Mouse (Mus musculus) G1E-ER4 (cell line): ENCODE results near the gene Sstr3. TPM values are rescaled to one million over a fixed set of nuclear protein-coding genes. Genes with fewer than 3 reads are reported as not detected.

Experiments
- GATA1 ChIP-seq: IDR thresholded peaks from one replicate; pipeline ENCODE4 v1.8.0; 2012; ENCODE audit warnings: low read length, inconsistent platforms
- polyA plus RNA-seq: library from polyadenylated mRNA; stranded (reverse); fragments of >175 nt; gene quantifications from 2 replicates; pipeline ENCODE4 v1.2.3, GENCODE M21; 2012

Sstr3 gene
- polyA plus RNA-seq, 1 experiment: not detected

- TF ChIP-seq GATA1: peak; percentile 65
These were observed 27.2 kb upstream of the Sstr3 start for GRCm38 (mm10) chr15:78571554-78572269.

GRCm38 (mm10) chr15:78570170-78570569 is 25.7 kb upstream of the Sstr3 start:
- TF ChIP-seq GATA1: no peak

- no peak for TF ChIP-seq GATA1
These were observed 23.2 kb upstream of the Sstr3 start for GRCm38 (mm10) chr15:78567608-78568120.

- TF ChIP-seq GATA1: peak; percentile 34
These were observed 20.4 kb upstream of the Sstr3 start for GRCm38 (mm10) chr15:78564764-78565435.

- no peak for TF ChIP-seq GATA1
These were observed 19.5 kb upstream of the Sstr3 start for GRCm38 (mm10) chr15:78563937-78564336.

GRCm38 (mm10) chr15:78563344-78563743 is 18.9 kb upstream of the Sstr3 start:
- no peak for TF ChIP-seq GATA1

DNA sequence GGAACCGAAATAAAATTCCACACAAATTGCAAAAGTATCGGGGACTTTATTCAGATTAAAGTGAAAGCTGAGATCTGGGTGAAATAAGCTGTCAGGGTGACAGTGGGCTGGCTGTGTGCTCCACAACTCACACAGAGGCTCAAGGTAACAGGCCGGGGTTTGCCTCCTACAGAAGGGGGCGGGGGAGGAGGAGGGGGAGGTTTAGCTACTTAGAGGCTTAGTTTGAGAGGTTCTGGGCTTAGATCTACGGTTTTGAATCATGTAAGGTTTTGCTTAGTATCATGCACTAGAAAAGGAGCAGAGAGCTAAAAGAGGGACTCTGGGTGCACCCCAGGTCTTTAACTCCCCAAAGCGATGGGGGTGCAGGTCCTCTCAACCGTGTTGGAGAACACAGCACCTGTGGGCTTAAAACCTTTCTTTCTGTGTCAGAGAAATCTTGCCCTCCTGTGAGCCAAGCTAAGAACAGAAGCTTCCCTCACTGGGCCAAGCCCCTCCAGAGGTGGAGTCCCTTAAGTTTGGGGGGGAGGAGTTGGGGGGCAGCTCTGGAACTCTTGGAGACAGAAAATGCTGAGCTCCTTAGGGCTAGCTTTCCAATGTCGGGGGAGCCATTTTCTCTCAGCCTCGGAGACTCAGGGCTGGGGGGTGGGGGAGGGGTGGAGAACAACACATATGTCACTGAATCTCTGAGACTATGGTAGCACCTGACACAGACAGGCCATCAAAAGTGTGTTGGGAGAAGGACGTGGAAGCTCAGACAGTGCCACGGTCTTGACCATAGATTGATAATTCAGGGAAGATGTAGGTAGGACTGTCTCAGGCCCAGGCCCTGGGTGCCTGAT is 14.9 kb upstream of the Sstr3 start:
- no peak for TF ChIP-seq GATA1

DNA sequence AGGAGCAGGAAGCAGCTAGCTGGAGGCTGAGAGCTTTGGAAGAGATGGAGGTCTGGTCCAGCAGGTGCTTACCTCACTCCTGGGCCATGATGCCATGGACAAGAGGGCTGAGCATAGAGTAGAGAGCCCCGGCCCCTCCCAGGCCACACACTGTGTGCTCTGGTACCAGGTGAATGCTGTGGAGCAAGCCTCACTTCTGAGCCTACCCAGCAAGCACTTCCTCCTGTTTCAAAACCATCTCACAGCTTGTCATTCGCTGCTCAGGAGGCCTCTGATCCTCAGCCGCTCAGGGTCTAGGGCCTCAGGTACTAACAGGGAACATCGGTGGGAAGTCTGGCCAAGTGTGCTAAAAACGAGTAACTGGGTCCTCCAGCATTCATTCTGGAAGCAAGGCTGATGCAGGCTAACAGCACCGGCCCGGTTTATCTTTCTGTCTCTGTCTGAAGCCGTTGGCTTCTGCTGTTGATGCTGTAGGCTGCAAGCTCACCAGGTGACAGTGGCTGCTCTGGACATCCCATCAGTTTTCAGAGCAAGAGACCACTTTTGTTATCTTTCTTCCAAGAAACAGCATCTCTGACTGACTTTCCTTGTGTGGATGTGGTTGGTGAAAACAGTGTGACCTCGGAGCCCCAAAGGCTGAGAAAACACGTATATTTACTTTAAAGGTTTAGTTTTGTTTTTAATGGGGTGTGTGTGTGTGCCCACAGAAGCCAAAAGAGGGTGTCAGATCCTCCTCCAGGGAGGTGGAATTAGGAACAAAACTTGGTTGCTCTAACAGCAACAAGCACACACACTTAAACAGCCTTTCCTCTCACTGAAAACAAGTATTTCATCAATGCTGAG is 13.4 kb upstream of the Sstr3 start:
- TF ChIP-seq GATA1: no peak

DNA sequence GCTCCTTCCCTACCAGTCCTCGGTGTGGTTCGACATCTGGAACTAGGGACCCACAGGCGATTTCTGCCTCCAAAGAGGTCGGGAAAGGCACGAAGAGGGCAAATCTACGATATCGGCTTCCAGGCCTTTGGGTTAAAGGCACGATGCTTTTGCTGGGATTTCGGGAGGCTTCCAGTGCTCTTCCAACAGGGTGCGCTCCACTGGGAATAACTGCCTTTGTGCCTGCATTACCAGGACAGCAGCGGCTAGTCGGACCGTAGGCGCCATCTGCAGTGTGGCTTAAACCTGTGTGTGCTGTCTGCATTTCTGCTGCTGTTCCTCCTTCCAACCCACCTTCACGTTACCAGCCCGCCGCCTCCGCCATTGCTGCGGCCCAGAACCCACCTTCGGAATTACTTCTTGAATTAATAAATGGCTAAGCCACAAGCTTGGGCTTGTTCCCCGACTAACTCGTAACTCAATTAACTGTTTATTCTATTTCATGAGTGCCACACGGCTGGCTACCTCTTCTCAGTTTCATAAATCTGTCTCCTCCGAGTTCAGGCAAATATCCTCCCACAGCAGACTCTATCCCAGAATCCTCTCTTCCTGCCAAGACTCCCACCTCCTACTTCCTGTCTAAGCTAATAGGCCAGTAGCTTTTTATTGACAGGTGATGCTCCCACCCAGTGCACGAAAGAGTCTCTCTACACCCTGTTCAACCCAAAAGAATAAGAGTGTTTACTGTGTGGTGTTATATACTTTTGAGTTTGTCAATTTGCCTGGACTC is 10.2 kb upstream of the Sstr3 start:
- TF ChIP-seq GATA1: no peak

DNA sequence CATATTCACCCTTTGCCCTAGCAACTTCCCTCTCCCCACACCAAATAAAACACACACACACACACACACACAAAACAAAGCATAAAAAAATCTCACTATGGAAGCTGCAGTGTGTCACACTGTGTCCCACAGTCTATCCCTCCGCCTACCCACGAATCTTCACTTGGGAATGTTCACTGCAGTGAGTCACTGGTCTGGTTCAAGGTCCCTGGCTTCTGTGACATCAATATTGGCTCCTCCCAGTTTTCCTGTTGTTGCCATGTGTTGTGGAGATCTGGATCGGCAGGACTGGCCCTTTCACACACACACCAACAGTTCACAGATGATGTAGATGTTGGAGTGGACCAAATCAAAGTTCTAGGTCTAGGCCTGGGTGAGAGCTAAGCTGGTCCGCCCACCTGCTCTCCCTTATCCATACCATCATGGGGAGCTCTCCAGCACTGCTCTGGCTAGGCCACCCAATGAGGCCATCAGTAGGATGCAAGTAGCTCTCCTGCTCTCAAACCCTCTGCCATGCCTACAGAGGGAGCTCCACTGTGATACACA is 4.8 kb upstream of the Sstr3 start:
- no peak for TF ChIP-seq GATA1

DNA sequence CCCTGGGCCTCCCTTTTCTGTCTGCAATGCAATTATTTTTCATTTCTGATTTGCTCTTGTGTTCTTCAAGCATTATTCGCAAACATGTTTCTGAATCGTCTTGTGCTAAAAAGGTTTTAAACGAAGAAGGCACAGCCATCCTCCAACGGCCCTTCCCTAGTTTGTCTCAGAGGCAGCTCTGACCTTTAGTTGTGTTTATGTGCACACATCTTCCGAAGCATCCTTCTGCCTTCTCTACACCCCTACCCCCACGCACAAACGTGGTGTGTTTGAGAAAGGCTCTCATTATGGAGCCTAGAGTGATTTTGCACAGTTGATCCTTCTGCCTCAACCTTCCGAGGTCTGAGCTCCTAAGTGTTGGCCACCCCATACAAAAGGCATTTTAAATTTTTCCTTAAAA is 4.2 kb upstream of the Sstr3 start:
- TF ChIP-seq GATA1: no peak

DNA sequence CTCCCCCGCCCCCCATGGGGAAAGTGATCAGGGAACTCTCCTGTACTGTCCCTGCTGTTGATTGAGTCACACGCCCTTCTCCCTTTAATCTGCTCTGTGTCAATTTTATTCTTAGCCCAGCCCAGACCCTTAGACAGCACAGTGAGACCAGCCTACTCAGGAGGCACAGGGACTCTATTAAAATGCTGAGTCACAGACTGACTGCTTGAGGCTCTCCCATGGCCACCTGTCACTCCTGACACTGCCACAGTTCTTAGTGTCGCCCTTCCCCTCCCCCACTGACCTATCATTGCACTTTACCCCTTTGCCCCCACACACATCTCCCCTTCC is 3.8 kb upstream of the Sstr3 start:
- no peak for TF ChIP-seq GATA1

GRCm38 (mm10) chr15:78547415-78548335 is 3.2 kb upstream of the Sstr3 start:
- no peak for TF ChIP-seq GATA1
